Mouse (Mus musculus) G1E (cell line): ENCODE measurements around the gene Gtf2h1. TPM values are rescaled to one million over a fixed set of nuclear protein-coding genes. Genes with fewer than 3 reads are reported as not detected.

Experiments used
- ATAC-seq: 2 replicates; pipeline ENCODE4 v1.8.0; 2016; ENCODE audit warnings: mild to moderate bottlenecking; ENCODE audit not compliant: insufficient number of reproducible peaks, poor library complexity, low FRiP score, severe bottlenecking; ENCODE audit errors: extremely low read depth
- DNase-seq: peaks from one replicate; pipeline ENCODE4 v3.0.0; 2012; ENCODE audit warnings: low spot score
- H3K27me3 ChIP-seq: 2 replicates; pipeline ENCODE4 v1.6.1; 2012; ENCODE audit warnings: mild to moderate bottlenecking, low read length, inconsistent platforms; ENCODE audit not compliant: insufficient read depth
- H3K36me3 ChIP-seq: replicated peaks from 2 replicates; pipeline ENCODE3; 2012; ENCODE audit warnings: mild to moderate bottlenecking, inconsistent platforms
- H3K4me1 ChIP-seq: 2 replicates; pipeline ENCODE4 v1.6.1; 2012; ENCODE audit warnings: low read depth, low read length, inconsistent platforms, mixed read lengths; ENCODE audit not compliant: insufficient read depth
- H3K4me3 ChIP-seq: 2 replicates; pipeline ENCODE4 v1.5.1; 2012; ENCODE audit warnings: low read depth, mild to moderate bottlenecking, inconsistent platforms, low read length, moderate library complexity, mixed read lengths
- H3K9me3 ChIP-seq: replicated peaks from 2 replicates; pipeline ENCODE4 v1.6.1; 2012; ENCODE audit warnings: inconsistent platforms
- CTCF ChIP-seq: IDR thresholded peaks from 2 replicates; pipeline ENCODE4 v1.5.1; 2012; ENCODE audit warnings: low read depth, low read length, inconsistent platforms, mixed read lengths
- GATA1 ChIP-seq: IDR thresholded peaks from 2 replicates; pipeline ENCODE4 v1.6.1; 2012; ENCODE audit warnings: borderline replicate concordance, low read length, inconsistent platforms, mixed read lengths
- GATA2 ChIP-seq: IDR thresholded peaks from 2 replicates; pipeline ENCODE4 v1.6.1; 2012; ENCODE audit warnings: low read depth, low read length, inconsistent platforms, borderline replicate concordance
- POLR2AphosphoS5 ChIP-seq: IDR thresholded peaks from 2 replicates; pipeline ENCODE4 v1.6.1; 2012; ENCODE audit warnings: low read depth, low read length, inconsistent platforms; ENCODE audit not compliant: insufficient replicate concordance
- TAL1 ChIP-seq: conservative IDR thresholded peaks from 2 replicates; pipeline ENCODE4 v1.6.1; 2012; ENCODE audit warnings: low read depth, low read length, inconsistent platforms, mixed read lengths
- polyA plus RNA-seq: library from polyadenylated mRNA; stranded (reverse); fragments of >175 nt; gene quantifications from 2 replicates; pipeline ENCODE4 v1.2.3, GENCODE M21; 2012
- total RNA-seq, 2 experiments: library from RNA; stranded (forward) in 1 of 2; stranded (reverse) in 1 of 2; fragments of 200-1000 nt in 1 of 2; fragments of >200 nt in 1 of 2; fragmentation: Nextera tagmentation in 1 of 2; gene quantifications; 2 replicates each; pipeline ENCODE4 v1.2.3; 2014 to 2017

The Gtf2h1 gene
- total and polyA plus RNA-seq, 3 experiments, result 101 to 302 (median 189) TPM

GRCm38 (mm10) chr7:46764672-46765071 lies 31.2 kb upstream of the Gtf2h1 start:
- Histone ChIP-seq H3K4me1 (peaks cover 8% of the 10 kb centered on the region), H3K27me3 (no peaks in the 10 kb centered on the region), H3K36me3 (peaks cover 83% of the 10 kb centered on the region), H3K4me3 (no peak overlapping the region), H3K9me3 (no peaks in the 10 kb centered on the region)
- TF ChIP-seq POLR2AphosphoS5 (no peak), GATA1 (no peak), CTCF (no peak), GATA2 (no peak), TAL1 (no peak)
- ATAC-seq, result no peak
- no peak for DNase-seq

DNA sequence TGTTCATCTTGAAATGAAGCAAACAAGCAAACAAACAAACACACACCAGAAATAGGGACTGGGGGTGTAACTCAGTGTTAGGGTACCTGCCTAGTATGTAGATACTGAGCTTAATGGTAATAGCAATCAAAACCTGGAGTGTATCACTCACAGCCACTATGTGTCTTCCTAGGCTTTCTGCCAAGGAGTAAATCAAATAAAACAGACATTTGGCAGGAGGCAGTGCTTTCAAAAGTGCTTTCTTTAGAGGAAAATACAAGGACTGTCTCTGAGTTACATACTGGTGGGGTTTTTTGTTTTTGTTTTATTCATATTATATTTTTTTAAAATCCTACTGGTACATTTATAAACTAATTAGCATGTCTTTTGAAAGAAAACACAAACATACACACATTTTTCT lies 28.5 kb upstream of the Gtf2h1 start:
- no peak for DNase-seq
- peaks cover 86% of the 10 kb centered on the region for H3K36me3 ChIP-seq

DNA sequence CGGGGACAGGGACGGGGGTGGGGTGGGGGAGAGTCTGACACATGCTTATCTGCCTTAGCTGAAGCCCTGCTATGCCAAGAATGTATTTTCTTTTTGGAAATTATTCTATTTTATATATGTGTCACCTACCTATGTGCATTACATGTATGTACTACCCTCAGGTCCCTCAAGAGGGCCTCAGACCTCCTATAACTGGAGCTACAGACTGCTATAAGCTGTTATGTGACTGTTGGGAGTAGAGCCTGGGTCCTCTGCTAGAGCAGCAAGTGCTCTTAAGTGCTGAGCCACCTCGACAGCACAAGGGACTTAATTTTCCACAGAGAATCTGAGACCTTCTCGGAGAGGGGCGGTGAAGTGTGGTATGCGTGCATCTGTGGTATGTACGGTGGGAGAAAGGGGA lies 27.5 kb upstream of the Gtf2h1 start:
- DNase-seq, result no peak
- no peaks in the 10 kb centered on the region for H3K4me1 ChIP-seq
- no peak for ATAC-seq
- H3K4me3 ChIP-seq, result no peak overlapping the region
- H3K36me3 ChIP-seq, result peaks cover 85% of the 10 kb centered on the region
- H3K9me3 ChIP-seq, result no peaks in the 10 kb centered on the region
- no peak for TF ChIP-seq CTCF
- TF ChIP-seq GATA1, result no peak
- TF ChIP-seq TAL1, result no peak
- no peak for TF ChIP-seq GATA2
- no peak for TF ChIP-seq POLR2AphosphoS5
- H3K27me3 ChIP-seq, result no peaks in the 10 kb centered on the region

More for the DNA sequence above, 28.5 kb upstream of the Gtf2h1 start:
- no peak overlapping the region for H3K4me3 ChIP-seq
- H3K27me3 ChIP-seq, result no peaks in the 10 kb centered on the region
- no peaks in the 10 kb centered on the region for H3K9me3 ChIP-seq
- ATAC-seq, result no peak
- no peaks in the 10 kb centered on the region for H3K4me1 ChIP-seq
- TF ChIP-seq POLR2AphosphoS5 (no peak), GATA2 (no peak), TAL1 (no peak), GATA1 (no peak), CTCF (no peak)

- TF ChIP-seq TAL1 (no peak), GATA2 (no peak), GATA1 (no peak), CTCF (peak; percentile 66), POLR2AphosphoS5 (no peak)
- Histone ChIP-seq H3K36me3 (peaks cover 87% of the 10 kb centered on the region), H3K4me1 (no peaks in the 10 kb centered on the region), H3K4me3 (no peak overlapping the region), H3K9me3 (no peaks in the 10 kb centered on the region), H3K27me3 (no peaks in the 10 kb centered on the region)
- no peak for ATAC-seq
- DNase-seq, result no peak
Observed at GRCm38 (mm10) chr7:46770706-46771105, 25.2 kb upstream of the Gtf2h1 start.

GRCm38 (mm10) chr7:46789177-46789849 lies 6.6 kb upstream of the Gtf2h1 start:
- Histone ChIP-seq H3K9me3 (no peaks in the 10 kb centered on the region), H3K27me3 (no peaks in the 10 kb centered on the region), H3K4me1 (peaks cover 8% of the 10 kb centered on the region; the same call in 1 of the 2 replicates), H3K4me3 (no peak overlapping the region), H3K36me3 (peaks cover 67% of the 10 kb centered on the region)
- DNase-seq (no peak), ATAC-seq (no peak)
- TF ChIP-seq GATA2, result no peak
- TF ChIP-seq POLR2AphosphoS5, result no peak
- no peak for TF ChIP-seq CTCF
- no peak for TF ChIP-seq GATA1
- no peak for TF ChIP-seq TAL1

DNA sequence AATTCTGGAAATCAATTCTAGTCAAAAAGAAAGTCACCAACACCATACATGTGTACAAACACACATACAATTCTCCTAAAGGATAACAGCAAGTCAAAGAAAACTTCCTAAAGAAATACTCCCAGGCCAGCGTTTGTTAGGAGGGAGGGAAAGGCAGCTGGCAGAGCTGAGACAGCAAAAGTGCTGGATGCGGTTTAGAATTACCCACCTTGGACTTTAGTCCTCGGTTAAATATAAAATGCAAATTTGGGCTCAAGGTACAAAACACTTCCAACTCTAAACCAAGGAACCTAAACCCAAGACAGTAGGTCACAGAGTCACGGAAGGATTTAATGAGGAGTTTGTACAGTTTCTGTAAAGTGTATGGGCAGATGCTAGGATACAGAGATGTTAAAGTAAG lies 2.0 kb upstream of the Gtf2h1 start:
- H3K27me3 ChIP-seq, result no peaks in the 10 kb centered on the region
- peaks cover 45% of the 10 kb centered on the region for H3K36me3 ChIP-seq
- DNase-seq (no peak), ATAC-seq (no peak)
- H3K4me1 ChIP-seq, result peaks cover 32% of the 10 kb centered on the region
- no peak overlapping the region for H3K4me3 ChIP-seq
- H3K9me3 ChIP-seq, result no peaks in the 10 kb centered on the region
- TF ChIP-seq TAL1, result no peak
- TF ChIP-seq GATA1, result no peak
- TF ChIP-seq GATA2, result no peak
- TF ChIP-seq CTCF, result no peak
- no peak for TF ChIP-seq POLR2AphosphoS5

DNA sequence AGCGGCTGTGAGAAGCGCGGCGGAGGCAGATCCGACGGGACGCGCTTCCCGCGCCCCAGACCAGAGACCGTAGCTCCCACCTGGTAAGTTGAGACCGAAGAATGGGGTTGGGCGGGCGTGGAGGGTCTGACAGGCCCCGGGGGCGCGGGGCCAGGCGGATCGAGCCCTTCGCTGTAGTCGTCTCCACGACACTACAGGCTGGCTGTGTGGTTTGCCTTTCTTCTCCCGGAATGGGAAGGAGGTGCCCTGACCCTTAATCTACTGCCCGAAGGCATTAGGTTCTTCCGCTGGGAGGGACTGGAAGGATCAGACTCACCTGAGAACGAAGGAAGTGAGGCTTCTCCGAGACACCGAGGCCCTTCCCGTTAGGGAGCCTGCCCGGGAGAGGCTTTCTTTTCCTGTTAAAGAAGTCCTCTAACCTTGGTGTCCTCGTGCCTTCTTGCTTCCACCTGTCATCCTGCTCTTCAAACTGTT lies 340 bp downstream of the Gtf2h1 start:
- Histone ChIP-seq H3K36me3 (peaks cover 44% of the 10 kb centered on the region), H3K4me1 (peaks cover 43% of the 10 kb centered on the region), H3K9me3 (no peaks in the 10 kb centered on the region), H3K4me3 (peak overlapping the region; percentile 86), H3K27me3 (no peaks in the 10 kb centered on the region)
- DNase-seq (no peak), ATAC-seq (no peak)
- TF ChIP-seq GATA2 (no peak), GATA1 (no peak), TAL1 (no peak), POLR2AphosphoS5 (no peak)
